Mouse (Mus musculus) lung, embryonic 14.5 days (tissue): ENCODE data around the gene 1810013L24Rik. TPM values are rescaled to one million over a fixed set of nuclear protein-coding genes. Genes with fewer than 3 reads are reported as not detected.

Experiments used
- ATAC-seq: fragments of 200-750 bp; cut with Nextera tagmentation; 2 replicates; pipeline ENCODE4 v1.8.0; 2017; ENCODE audit warnings: mild to moderate bottlenecking, moderate TSS enrichment, moderate library complexity; ENCODE audit not compliant: insufficient read depth
- DNase-seq: peaks from one replicate; pipeline ENCODE4 v3.0.0-alpha.2; 2015
- H3K27ac ChIP-seq: fragments of 300-500 bp; sonication (generic); 2 replicates; pipeline ENCODE4 v1.5.1; 2014; ENCODE audit warnings: low read depth, mild to moderate bottlenecking, moderate library complexity
- H3K27me3 ChIP-seq: fragments of 300-500 bp; sonication (generic); 2 replicates; pipeline ENCODE4 v1.6.1; 2014; ENCODE audit warnings: low read length, control low read depth; ENCODE audit not compliant: insufficient read depth
- H3K36me3 ChIP-seq: fragments of 300-500 bp; sonication (generic); 2 replicates; pipeline ENCODE4 v1.6.1; 2014; ENCODE audit warnings: control low read depth; ENCODE audit not compliant: insufficient read depth
- H3K4me1 ChIP-seq: fragments of 300-500 bp; sonication (generic); 2 replicates; pipeline ENCODE4 v1.6.1; 2014; ENCODE audit warnings: antibody characterized with exemption, control low read depth; ENCODE audit not compliant: insufficient read depth
- H3K4me2 ChIP-seq: fragments of 300-500 bp; sonication (generic); 2 replicates; pipeline ENCODE4 v1.6.1; 2014; ENCODE audit warnings: mild to moderate bottlenecking
- H3K4me3 ChIP-seq: fragments of 300-500 bp; sonication (generic); 2 replicates; pipeline ENCODE4 v1.5.1; 2014; ENCODE audit warnings: low read depth, low read length
- H3K9ac ChIP-seq: fragments of 300-500 bp; sonication (generic); 2 replicates; pipeline ENCODE4 v1.6.1; 2014
- H3K9me3 ChIP-seq: fragments of 300-500 bp; sonication (generic); 2 replicates; pipeline ENCODE4 v1.6.1; 2016; ENCODE audit warnings: low read depth, low read length, control low read depth
- CTCF ChIP-seq: IDR thresholded peaks from 2 replicates; pipeline ENCODE4 v1.5.1; 2016; ENCODE audit warnings: antibody characterized with exemption, low read depth
- WGBS: fragments of 180-500 bp; shearing (Covaris S2); extraction: QIAGEN DNeasy Blood & Tissue Kit; methylation state at CpG from one replicate; pipeline ENCODE4 v1.1.7; 2014; 5-methylcytosine and 5-hydroxymethylcytosine counted together
- polyA plus RNA-seq: library from polyadenylated mRNA; unstranded; fragments of >200 nt; fragmentation: Nextera tagmentation; extraction: Ambion mirVana; gene quantifications from 2 replicates; pipeline ENCODE4 v1.2.1, GENCODE M21; 2014

1810013L24Rik gene
- 15.1 and 15.3 TPM in 2 replicates for polyA plus RNA-seq

DNA sequence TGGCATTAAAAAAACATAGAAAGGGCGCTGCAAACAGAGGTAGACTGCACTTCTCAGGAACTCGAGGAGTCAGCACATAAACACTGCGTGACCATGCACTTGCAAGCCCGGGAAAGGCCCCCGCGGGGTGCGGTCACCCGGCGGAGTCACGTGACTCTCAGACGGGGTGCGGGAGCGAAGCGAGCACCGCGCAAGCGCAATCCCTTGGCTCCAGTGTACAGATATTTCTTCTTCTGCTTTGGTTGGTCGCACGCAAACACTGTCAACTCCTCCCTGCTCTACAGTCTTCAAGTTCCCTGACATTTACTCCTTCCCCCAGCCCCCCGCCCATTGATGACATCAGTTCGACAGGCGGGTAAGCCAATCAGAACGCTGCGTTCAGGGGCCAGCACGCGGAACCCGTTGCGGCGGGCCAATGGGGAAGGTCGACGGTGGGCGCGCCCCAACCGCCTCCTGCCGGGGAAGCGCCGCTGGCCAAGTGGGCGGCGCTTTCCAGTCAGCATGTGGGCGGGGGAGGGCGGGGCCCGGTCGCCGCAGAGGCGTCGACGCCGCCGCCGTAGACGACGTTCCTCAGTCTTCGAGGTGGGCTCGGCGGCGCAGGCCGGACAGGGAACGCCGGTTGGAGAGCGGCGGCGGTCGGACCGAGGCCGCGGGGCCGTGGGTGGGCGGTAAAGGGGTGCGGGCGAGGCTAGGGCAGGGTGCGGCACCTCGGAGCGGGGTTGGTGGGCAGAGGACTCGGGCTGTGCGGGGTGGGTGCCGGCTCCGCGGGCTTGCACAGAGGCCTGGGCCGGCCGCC is at the start of gene 1810013L24Rik:
Gene 1810013L24Rik, plus strand, starts transcription at position 537 of the 796 bp plus-strand sequence.
- H3K9ac ChIP-seq, result peak within 1 kb of the TSS; percentile 99
- peak within 1 kb of the TSS; percentile 99 for H3K4me3 ChIP-seq
- H3K36me3 ChIP-seq, result peaks cover 20% of the 10 kb centered on the region
- H3K27me3 ChIP-seq, result no peaks in the 10 kb centered on the region
- no peaks in the 10 kb centered on the region for H3K9me3 ChIP-seq
- peaks cover 3% of the 10 kb centered on the region; the same call in 1 of the 2 replicates for H3K4me1 ChIP-seq
- peak within 1 kb of the TSS; percentile 94 for H3K4me2 ChIP-seq
- under 1% methylated on average over 79 of the region's 80 CpGs for whole genome bisulfite sequencing
- H3K27ac ChIP-seq, result peak within 1 kb of the TSS; percentile 97
- ATAC-seq (peak; percentile 95), DNase-seq (peak; percentile 98)
- no peak for TF ChIP-seq CTCF

DNA sequence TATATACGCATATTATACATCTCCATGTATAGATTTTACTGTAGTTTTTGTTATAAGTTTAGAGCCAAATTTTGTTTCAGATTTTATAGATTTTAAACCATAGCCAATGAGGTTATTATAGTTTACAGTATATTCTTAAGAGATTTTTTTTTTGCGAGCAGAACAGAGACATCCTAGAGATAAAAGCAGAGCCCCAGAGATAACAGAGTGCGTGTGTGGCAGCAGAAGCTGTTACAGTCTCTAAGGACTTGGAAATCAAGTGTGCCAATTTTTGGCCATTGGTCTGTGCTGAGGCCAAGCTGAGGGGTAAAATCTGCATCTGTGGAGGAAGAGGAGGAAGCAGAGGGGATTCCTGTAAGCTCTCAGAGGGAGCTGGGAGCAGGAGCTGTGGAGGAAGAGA is 49.7 kb upstream of the 1810013L24Rik start:
- WGBS, result 56% methylated on average over 3 of the region's 3 CpGs
- Histone ChIP-seq H3K9me3 (no peaks in the 10 kb centered on the region), H3K9ac (no peak overlapping the region), H3K4me2 (no peak overlapping the region), H3K4me3 (no peak overlapping the region), H3K27ac (no peak overlapping the region), H3K4me1 (no peaks in the 10 kb centered on the region), H3K36me3 (no peaks in the 10 kb centered on the region), H3K27me3 (no peaks in the 10 kb centered on the region)
- TF ChIP-seq CTCF, result no peak
- no peak for DNase-seq
- ATAC-seq, result no peak

DNA sequence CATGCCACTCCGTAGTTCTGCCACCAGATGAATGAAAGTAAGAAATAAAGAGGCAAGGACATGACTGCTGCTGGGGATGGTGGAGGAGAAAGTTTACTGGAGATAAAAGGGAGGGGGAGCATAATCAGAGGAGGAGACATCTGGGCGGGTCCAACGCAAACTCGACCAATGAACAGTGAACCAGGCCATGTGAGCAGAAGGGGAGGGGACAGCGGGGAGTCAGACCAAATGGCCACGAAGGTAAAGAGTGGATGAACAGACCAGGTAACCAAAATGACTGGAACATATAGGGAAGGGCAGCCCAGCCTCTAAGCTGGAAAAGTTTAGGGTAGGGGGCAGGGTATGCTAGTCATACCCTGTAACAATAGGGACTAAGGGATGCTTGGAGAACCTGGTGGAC is 48.7 kb upstream of the 1810013L24Rik start:
- no peak overlapping the region for H3K4me2 ChIP-seq
- H3K4me3 ChIP-seq, result no peak overlapping the region
- no peak overlapping the region for H3K27ac ChIP-seq
- no peak for DNase-seq
- 58% methylated on average over 6 of the region's 6 CpGs for WGBS
- TF ChIP-seq CTCF, result no peak
- H3K27me3 ChIP-seq, result no peaks in the 10 kb centered on the region
- H3K36me3 ChIP-seq, result no peaks in the 10 kb centered on the region
- H3K9ac ChIP-seq, result no peak overlapping the region
- no peaks in the 10 kb centered on the region for H3K4me1 ChIP-seq
- H3K9me3 ChIP-seq, result no peaks in the 10 kb centered on the region
- no peak for ATAC-seq

DNA sequence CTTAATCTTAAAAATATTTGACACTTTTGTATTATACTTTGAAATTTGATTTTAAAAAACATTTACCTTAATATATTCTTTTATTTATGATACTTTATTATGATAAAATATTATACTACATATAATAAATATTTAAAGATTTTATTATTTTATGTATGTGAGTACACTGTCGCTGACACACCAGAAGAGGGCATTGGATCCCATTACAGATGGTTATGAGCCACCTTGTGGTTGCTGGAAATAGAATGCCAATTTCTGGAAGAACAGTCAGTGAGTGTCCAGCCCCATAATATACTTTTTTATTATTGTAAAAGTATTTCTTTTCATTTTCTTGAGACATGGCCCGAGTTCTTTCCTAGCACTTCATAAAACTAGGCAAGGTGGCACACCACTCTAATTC is 48.2 kb upstream of the 1810013L24Rik start:
- ATAC-seq, result no peak
- DNase-seq, result no peak
- 76% methylated on average over 2 of the region's 2 CpGs for WGBS
- Histone ChIP-seq H3K36me3 (no peaks in the 10 kb centered on the region), H3K4me3 (no peak overlapping the region), H3K4me2 (no peak overlapping the region), H3K9ac (no peak overlapping the region), H3K4me1 (no peaks in the 10 kb centered on the region), H3K27ac (no peak overlapping the region), H3K9me3 (no peaks in the 10 kb centered on the region), H3K27me3 (no peaks in the 10 kb centered on the region)
- TF ChIP-seq CTCF, result no peak

DNA sequence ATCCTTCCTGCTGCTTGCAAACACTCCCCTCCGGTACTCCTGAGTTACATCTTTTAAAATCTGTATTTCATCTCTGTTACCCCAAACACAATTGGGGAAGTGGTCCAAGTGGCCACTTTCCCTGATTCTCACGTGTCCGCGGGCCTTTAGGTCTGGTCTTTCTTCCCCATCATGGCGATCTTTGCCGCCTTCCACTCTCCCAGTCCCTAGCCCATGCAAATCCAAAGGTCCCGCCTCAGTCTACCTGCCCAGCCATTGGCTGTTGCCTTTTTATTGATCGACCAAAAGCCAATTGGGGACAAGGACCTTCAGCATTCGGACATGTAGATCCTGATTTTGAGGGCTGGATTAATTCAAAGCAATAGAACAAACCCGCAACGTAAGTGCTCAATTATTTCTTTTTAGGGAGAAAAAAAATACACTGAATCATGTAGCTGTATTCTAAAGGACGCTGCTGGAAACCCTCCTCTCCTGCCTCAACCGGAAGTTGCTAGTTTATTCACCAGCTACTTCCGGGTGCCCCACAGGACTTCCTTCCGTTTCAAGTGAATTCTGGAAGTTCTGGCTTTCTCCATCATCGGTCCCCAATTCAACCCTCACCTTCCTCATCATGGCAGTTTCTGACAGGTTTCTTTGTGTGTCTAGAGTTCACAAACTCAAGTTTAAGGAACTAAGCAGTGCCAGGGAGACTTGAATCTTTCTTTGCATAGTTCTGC is 46.5 kb upstream of the 1810013L24Rik start:
- DNase-seq (no peak), ATAC-seq (no peak)
- Histone ChIP-seq H3K36me3 (no peaks in the 10 kb centered on the region), H3K4me1 (no peaks in the 10 kb centered on the region), H3K27ac (no peak overlapping the region), H3K9ac (no peak overlapping the region), H3K4me3 (no peak overlapping the region), H3K27me3 (no peaks in the 10 kb centered on the region), H3K9me3 (no peaks in the 10 kb centered on the region), H3K4me2 (no peak overlapping the region)
- TF ChIP-seq CTCF, result no peak
- WGBS, result 77% methylated on average over 16 of the region's 16 CpGs

DNA sequence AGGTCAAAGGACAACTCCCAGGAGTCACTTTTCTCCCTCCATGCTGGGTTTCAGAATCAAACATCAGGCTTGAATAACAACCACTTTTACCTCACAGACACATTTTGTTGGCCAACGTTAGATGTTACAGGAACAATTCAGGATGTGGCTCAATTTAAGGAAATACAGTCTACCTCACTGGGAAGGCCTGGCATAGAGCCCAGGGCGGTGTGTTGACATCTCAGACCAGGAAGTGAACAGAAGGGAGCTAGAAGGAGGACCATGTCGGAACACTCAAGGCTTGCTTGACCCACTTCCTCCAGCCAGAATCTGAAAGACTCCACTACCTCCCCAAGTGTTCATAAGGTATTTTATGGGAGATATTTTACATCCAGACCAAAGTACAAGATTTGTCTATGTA is 45.1 kb upstream of the 1810013L24Rik start:
- Histone ChIP-seq H3K36me3 (no peaks in the 10 kb centered on the region), H3K27me3 (no peaks in the 10 kb centered on the region), H3K4me1 (no peaks in the 10 kb centered on the region), H3K4me3 (no peak overlapping the region), H3K4me2 (no peak overlapping the region), H3K9ac (no peak overlapping the region), H3K9me3 (no peaks in the 10 kb centered on the region), H3K27ac (no peak overlapping the region)
- no peak for TF ChIP-seq CTCF
- 50% methylated on average over 3 of the region's 3 CpGs for WGBS
- ATAC-seq (no peak), DNase-seq (peak; percentile 54)

DNA sequence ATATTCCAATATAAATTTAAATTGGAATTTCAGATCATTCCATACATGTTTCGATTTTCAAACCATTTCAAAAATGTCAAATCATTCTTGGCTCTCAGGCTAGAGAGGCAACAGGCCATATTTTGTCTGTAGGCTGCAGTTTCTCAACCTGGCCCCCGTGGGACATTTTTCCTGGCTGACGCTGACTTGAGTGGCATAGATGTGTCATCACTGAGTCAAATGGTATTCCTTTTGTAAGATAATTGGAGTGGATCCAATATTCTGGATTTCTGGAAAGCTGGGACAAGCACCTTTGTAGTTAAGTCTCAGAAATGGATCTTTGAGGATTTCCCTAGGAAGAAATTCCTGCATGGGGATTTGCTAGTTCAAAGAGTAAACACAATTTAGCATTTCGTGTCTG is 39.0 kb upstream of the 1810013L24Rik start:
- Histone ChIP-seq H3K27ac (no peak overlapping the region), H3K9ac (no peak overlapping the region), H3K27me3 (no peaks in the 10 kb centered on the region), H3K4me3 (no peak overlapping the region), H3K9me3 (no peaks in the 10 kb centered on the region), H3K4me2 (no peak overlapping the region), H3K4me1 (no peaks in the 10 kb centered on the region), H3K36me3 (no peaks in the 10 kb centered on the region)
- TF ChIP-seq CTCF, result no peak
- WGBS, result 72% methylated on average over 4 of the region's 4 CpGs
- DNase-seq (no peak), ATAC-seq (no peak)
